Mouse (Mus musculus): ENCODE data around the gene Actr2. TPM values are rescaled to one million over a fixed set of nuclear protein-coding genes. Genes with fewer than 3 reads are reported as not detected.
"Not testable (repeated sequence)": the region's sequence is repeated elsewhere in the genome, so short reads cannot be mapped to it uniquely, and the experiment has no call there.

The Actr2 gene
- polyA plus RNA-seq, 1 experiment from 2014 or later: 103 TPM

GRCm38 (mm10) chr11:20072174-20072573 is 40.5 kb downstream of the Actr2 start:
- ATAC-seq (replicated peaks; ENCODE audit: low FRiP score, low read depth) (no peak), DNase-seq (ENCODE audit: low spot score) (peak; percentile 87)
- TF ChIP-seq CTCF (IDR thresholded peaks at IDR 0.05; ENCODE audit: low read depth): peak; percentile 81
- Histone ChIP-seq H3K9me3 (replicated peaks; ENCODE audit: low read length) (no peaks in the 10 kb centered on the region), H3K36me3 (ENCODE audit: insufficient read depth, low read length) (peaks cover 23% of the 10 kb centered on the region), H3K4me1 (replicated peaks; ENCODE audit: insufficient read depth, low read length) (no peaks in the 10 kb centered on the region), H3K27me3 (ENCODE audit: insufficient read depth, low read length) (no peaks in the 10 kb centered on the region), H3K4me3 (replicated peaks; ENCODE audit: low read depth, low read length) (no peak overlapping the region), H3K4me2 (ENCODE audit: low read length) (no peak overlapping the region), H3K9ac (ENCODE audit: low read depth, low read length) (no peak overlapping the region), H3K27ac (no peak overlapping the region)
- WGBS: 59% methylated on average over 3 of the region's 3 CpGs

GRCm38 (mm10) chr11:20068346-20069004 is 44.2 kb downstream of the Actr2 start:
- DNase-seq (ENCODE audit: low spot score): no peak
- H3K27me3 ChIP-seq (ENCODE audit: insufficient read depth, low read length): no peaks in the 10 kb centered on the region
- no peaks in the 10 kb centered on the region for H3K4me1 ChIP-seq (replicated peaks; ENCODE audit: insufficient read depth, low read length)
- no peak overlapping the region for H3K9ac ChIP-seq (ENCODE audit: low read depth, low read length)
- WGBS: 94% methylated on average over 6 of the region's 6 CpGs
- H3K36me3 ChIP-seq (ENCODE audit: insufficient read depth, low read length): peaks cover 19% of the 10 kb centered on the region
- no peak overlapping the region for H3K4me3 ChIP-seq (replicated peaks; ENCODE audit: low read depth, low read length)
- no peak overlapping the region for H3K27ac ChIP-seq
- no peaks in the 10 kb centered on the region for H3K9me3 ChIP-seq (replicated peaks; ENCODE audit: low read length)
- ATAC-seq (replicated peaks; ENCODE audit: low FRiP score, low read depth): no peak
- TF ChIP-seq CTCF (IDR thresholded peaks at IDR 0.05; ENCODE audit: low read depth): no peak
- no peak overlapping the region for H3K4me2 ChIP-seq (ENCODE audit: low read length)

DNA sequence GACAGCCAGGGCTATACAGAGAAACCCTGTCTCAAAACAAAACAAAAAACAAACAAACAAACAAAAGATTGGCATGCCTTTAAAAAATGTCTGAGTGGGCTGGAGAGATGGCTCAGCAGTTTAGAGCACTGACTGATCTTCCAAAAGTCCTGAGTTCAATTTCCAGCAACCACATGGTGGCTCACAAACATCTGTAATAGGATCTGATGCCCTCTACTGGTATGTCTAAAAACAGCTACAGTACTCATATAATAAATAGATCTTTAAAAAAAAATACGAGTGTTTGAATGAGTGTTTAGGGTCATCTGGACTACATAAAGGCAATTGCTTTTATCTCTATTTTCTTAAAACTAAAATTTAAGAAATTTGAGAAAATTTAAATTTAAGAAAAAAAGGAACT is 45.2 kb downstream of the Actr2 start:
- 55% methylated on average over 1 of the region's 1 CpGs for whole genome bisulfite sequencing
- no peak overlapping the region for H3K9ac ChIP-seq (ENCODE audit: low read depth, low read length)
- H3K4me3 ChIP-seq (replicated peaks; ENCODE audit: low read depth, low read length): no peak overlapping the region
- no peak overlapping the region for H3K27ac ChIP-seq
- H3K4me1 ChIP-seq (replicated peaks; ENCODE audit: insufficient read depth, low read length): no peaks in the 10 kb centered on the region
- TF ChIP-seq CTCF (IDR thresholded peaks at IDR 0.05; ENCODE audit: low read depth): peak; percentile 67
- peak; percentile 57 for DNase-seq (ENCODE audit: low spot score)
- H3K27me3 ChIP-seq (ENCODE audit: insufficient read depth, low read length): no peaks in the 10 kb centered on the region
- H3K36me3 ChIP-seq (ENCODE audit: insufficient read depth, low read length): peaks cover 18% of the 10 kb centered on the region; the same call in 1 of the 2 replicates
- H3K9me3 ChIP-seq (replicated peaks; ENCODE audit: low read length): no peaks in the 10 kb centered on the region
- no peak for ATAC-seq (replicated peaks; ENCODE audit: low FRiP score, low read depth)
- no peak overlapping the region for H3K4me2 ChIP-seq (ENCODE audit: low read length)

- 92% methylated on average over 1 of the region's 1 CpGs for WGBS
- Histone ChIP-seq H3K9ac (ENCODE audit: low read depth, low read length) (no peak overlapping the region), H3K4me2 (ENCODE audit: low read length) (no peak overlapping the region), H3K4me3 (replicated peaks; ENCODE audit: low read depth, low read length) (no peak overlapping the region), H3K4me1 (replicated peaks; ENCODE audit: insufficient read depth, low read length) (no peaks in the 10 kb centered on the region), H3K36me3 (ENCODE audit: insufficient read depth, low read length) (peaks cover 17% of the 10 kb centered on the region; the same call in 1 of the 2 replicates), H3K27me3 (ENCODE audit: insufficient read depth, low read length) (no peaks in the 10 kb centered on the region), H3K9me3 (replicated peaks; ENCODE audit: low read length) (no peaks in the 10 kb centered on the region), H3K27ac (no peak overlapping the region)
- DNase-seq (ENCODE audit: low spot score) (no peak), ATAC-seq (replicated peaks; ENCODE audit: low FRiP score, low read depth) (no peak)
- TF ChIP-seq CTCF (IDR thresholded peaks at IDR 0.05; ENCODE audit: low read depth): no peak
Observed at GRCm38 (mm10) chr11:20066106-20066505, 46.6 kb downstream of the Actr2 start.

DNA sequence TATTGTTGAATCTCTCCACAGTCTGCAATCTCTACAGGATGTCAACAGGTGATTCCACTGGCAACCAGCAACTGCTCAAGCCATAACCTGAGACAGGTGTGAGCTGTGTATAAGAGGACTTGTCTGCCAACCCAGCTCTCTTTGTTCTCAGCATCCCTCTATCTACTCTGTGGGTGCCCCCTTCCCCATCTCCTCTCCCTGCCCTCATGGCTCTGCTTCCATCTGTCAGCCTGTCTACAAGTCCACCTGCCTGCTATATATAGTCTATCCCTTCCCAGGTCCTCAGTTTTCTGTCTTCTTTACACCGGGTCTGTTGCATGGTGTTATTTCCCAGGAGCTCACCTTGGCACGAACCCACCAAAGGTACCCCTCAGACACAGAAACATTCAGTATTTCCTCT is 47.8 kb downstream of the Actr2 start:
- no peak for DNase-seq (ENCODE audit: low spot score)

DNA sequence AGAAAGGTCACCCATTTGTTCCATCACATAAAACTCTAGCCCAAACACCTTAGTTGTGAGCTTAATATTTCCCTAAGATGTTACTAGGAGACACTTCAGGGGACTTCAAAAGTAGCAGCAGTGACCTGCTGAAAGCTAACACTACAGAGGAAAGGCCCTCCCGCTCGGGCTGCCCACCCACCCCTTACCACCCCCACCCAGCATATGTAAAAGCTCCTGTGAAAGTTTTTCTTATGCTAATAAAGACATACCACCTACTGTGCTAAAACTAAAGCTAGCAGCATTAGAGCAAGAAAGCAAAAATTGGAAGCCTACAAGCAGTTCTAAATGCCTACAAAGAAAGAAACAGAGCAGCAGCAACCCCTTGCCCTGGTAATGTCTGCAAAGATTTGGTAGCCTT is 48.6 kb downstream of the Actr2 start:
- H3K9ac ChIP-seq (ENCODE audit: low read depth, low read length); ATAC-seq (replicated peaks; ENCODE audit: low FRiP score, low read depth); H3K4me3 ChIP-seq (replicated peaks; ENCODE audit: low read depth, low read length); H3K27ac ChIP-seq; H3K27me3 ChIP-seq (ENCODE audit: insufficient read depth, low read length); H3K4me2 ChIP-seq (ENCODE audit: low read length); H3K4me1 ChIP-seq (replicated peaks; ENCODE audit: insufficient read depth, low read length); DNase-seq (ENCODE audit: low spot score); H3K9me3 ChIP-seq (replicated peaks; ENCODE audit: low read length): not testable (repeated sequence)
- 31% methylated on average over 2 of the region's 2 CpGs for WGBS
- H3K36me3 ChIP-seq (ENCODE audit: insufficient read depth, low read length): peaks cover 25% of the 10 kb centered on the region

More for the DNA sequence above, 47.8 kb downstream of the Actr2 start:
- Histone ChIP-seq H3K9me3 (replicated peaks; ENCODE audit: low read length) (no peaks in the 10 kb centered on the region), H3K4me2 (ENCODE audit: low read length) (no peak overlapping the region), H3K9ac (ENCODE audit: low read depth, low read length) (no peak overlapping the region), H3K4me1 (replicated peaks; ENCODE audit: insufficient read depth, low read length) (no peaks in the 10 kb centered on the region), H3K36me3 (ENCODE audit: insufficient read depth, low read length) (peaks cover 24% of the 10 kb centered on the region), H3K27ac (no peak overlapping the region), H3K27me3 (ENCODE audit: insufficient read depth, low read length) (no peaks in the 10 kb centered on the region), H3K4me3 (replicated peaks; ENCODE audit: low read depth, low read length) (no peak overlapping the region)
- TF ChIP-seq CTCF (IDR thresholded peaks at IDR 0.05; ENCODE audit: low read depth): no peak
- 96% methylated on average over 2 of the region's 2 CpGs for WGBS
- no peak for ATAC-seq (replicated peaks; ENCODE audit: low FRiP score, low read depth)

- whole genome bisulfite sequencing: 77% methylated on average over 9 of the region's 9 CpGs
- not testable (repeated sequence) for ATAC-seq (replicated peaks; ENCODE audit: low FRiP score, low read depth); H3K4me1 ChIP-seq (replicated peaks; ENCODE audit: insufficient read depth, low read length); H3K27me3 ChIP-seq (ENCODE audit: insufficient read depth, low read length); DNase-seq (ENCODE audit: low spot score); H3K4me2 ChIP-seq (ENCODE audit: low read length); H3K27ac ChIP-seq; H3K9ac ChIP-seq (ENCODE audit: low read depth, low read length); H3K4me3 ChIP-seq (replicated peaks; ENCODE audit: low read depth, low read length); H3K9me3 ChIP-seq (replicated peaks; ENCODE audit: low read length)
- peaks cover 25% of the 10 kb centered on the region for H3K36me3 ChIP-seq (ENCODE audit: insufficient read depth, low read length)
Observed at GRCm38 (mm10) chr11:20062801-20063200, 49.9 kb downstream of the Actr2 start.

Measured in kidney, postnatal 0 days (tissue).